Mouse (Mus musculus): ENCODE data around the gene Etfrf1. TPM values are rescaled to one million over a fixed set of nuclear protein-coding genes. Genes with fewer than 3 reads are reported as not detected.

Etfrf1 gene
- total and polyA plus RNA-seq, 2 experiments from 2014 or later = 31.8 to 86.9 TPM

- TF ChIP-seq EP300 (IDR thresholded peaks at IDR 0.05; ENCODE audit: low read depth) (no peak), CTCF (IDR thresholded peaks at IDR 0.05; ENCODE audit: low read depth) (no peak)
- DNase-seq (ENCODE audit: low spot score) (no peak), ATAC-seq (ENCODE audit: insufficient read depth, low read depth) (no peak)
These were observed 35.9 kb downstream of the Etfrf1 start for GRCm38 (mm10) chr6:145246841-145247240.

GRCm38 (mm10) chr6:145247886-145248285 is 37.0 kb downstream of the Etfrf1 start:
- no peak for ATAC-seq (ENCODE audit: insufficient read depth, low read depth)

More at GRCm38 (mm10) chr6:145246841-145247240, 35.9 kb downstream of the Etfrf1 start:
- Histone ChIP-seq H3K4me2 (ENCODE audit: low read depth, low read length) (no peak overlapping the region), H3K36me3 (replicated peaks; ENCODE audit: control insufficient read depth, insufficient read depth, low read length) (peaks cover 16% of the 10 kb centered on the region), H3K4me3 (ENCODE audit: low read depth, low read length) (no peak overlapping the region), H3K4me1 (ENCODE audit: control insufficient read depth, insufficient read depth) (peaks cover 8% of the 10 kb centered on the region; the same call in 1 of the 2 replicates), H3K9ac (replicated peaks; ENCODE audit: low read depth, low read length) (no peak overlapping the region), H3K9me3 (replicated peaks; ENCODE audit: control insufficient read depth, low read length) (no peaks in the 10 kb centered on the region), H3K27ac (ENCODE audit: low read depth) (no peak overlapping the region), H3K27me3 (ENCODE audit: control insufficient read depth, insufficient read depth, low read length) (0 out of 2 replicates have a peak, but pooled peaks cover 3% of the 10 kb centered on the region)
- WGBS = 74% methylated on average over 5 of the region's 5 CpGs

GRCm38 (mm10) chr6:145249291-145250184 is 38.6 kb downstream of the Etfrf1 start:
- DNase-seq (ENCODE audit: low spot score) = no peak
- H3K4me1 ChIP-seq (ENCODE audit: control insufficient read depth, insufficient read depth) = peaks cover 8% of the 10 kb centered on the region; the same call in 1 of the 2 replicates

More at GRCm38 (mm10) chr6:145247886-145248285, 37.0 kb downstream of the Etfrf1 start:
- peak overlapping the region; percentile 31; the same call in 1 of the 2 replicates for H3K4me2 ChIP-seq (ENCODE audit: low read depth, low read length)
- 0 out of 2 replicates have a peak, but pooled peaks cover 3% of the 10 kb centered on the region for H3K27me3 ChIP-seq (ENCODE audit: control insufficient read depth, insufficient read depth, low read length)
- H3K9me3 ChIP-seq (replicated peaks; ENCODE audit: control insufficient read depth, low read length) = no peaks in the 10 kb centered on the region
- no peak for TF ChIP-seq CTCF (IDR thresholded peaks at IDR 0.05; ENCODE audit: low read depth)
- TF ChIP-seq EP300 (IDR thresholded peaks at IDR 0.05; ENCODE audit: low read depth) = no peak
- H3K4me3 ChIP-seq (ENCODE audit: low read depth, low read length) = 0 out of 2 replicates have a peak overlapping the region, but pooled peaks have one; percentile 5
- no peak overlapping the region for H3K27ac ChIP-seq (ENCODE audit: low read depth)
- H3K9ac ChIP-seq (replicated peaks; ENCODE audit: low read depth, low read length) = no peak overlapping the region
- DNase-seq (ENCODE audit: low spot score) = no peak
- H3K4me1 ChIP-seq (ENCODE audit: control insufficient read depth, insufficient read depth) = peaks cover 8% of the 10 kb centered on the region; the same call in 1 of the 2 replicates
- H3K36me3 ChIP-seq (replicated peaks; ENCODE audit: control insufficient read depth, insufficient read depth, low read length) = peaks cover 15% of the 10 kb centered on the region
- 83% methylated on average over 3 of the region's 3 CpGs for WGBS

GRCm38 (mm10) chr6:145250185-145250791 is 39.4 kb downstream of the Etfrf1 start, which contains the start of gene Kras:
Gene Kras (minus strand): TSS chr6:145250239.
- ATAC-seq (ENCODE audit: insufficient read depth, low read depth) (peak; percentile 87), DNase-seq (ENCODE audit: low spot score) (peak; percentile 84)
- Histone ChIP-seq H3K4me1 (ENCODE audit: control insufficient read depth, insufficient read depth) (peaks cover 8% of the 10 kb centered on the region; the same call in 1 of the 2 replicates), H3K9ac (replicated peaks; ENCODE audit: low read depth, low read length) (peak within 1 kb of the TSS; percentile 92), H3K27ac (ENCODE audit: low read depth) (peak within 1 kb of the TSS; percentile 90), H3K27me3 (ENCODE audit: control insufficient read depth, insufficient read depth, low read length) (0 out of 2 replicates have a peak, but pooled peaks cover 6% of the 10 kb centered on the region), H3K4me3 (ENCODE audit: low read depth, low read length) (peak within 1 kb of the TSS; percentile 97), H3K4me2 (ENCODE audit: low read depth, low read length) (peak within 1 kb of the TSS; percentile 85), H3K36me3 (replicated peaks; ENCODE audit: control insufficient read depth, insufficient read depth, low read length) (peaks cover 7% of the 10 kb centered on the region), H3K9me3 (replicated peaks; ENCODE audit: control insufficient read depth, low read length) (no peaks in the 10 kb centered on the region)
- under 1% methylated on average over 48 of the region's 83 CpGs for WGBS
- TF ChIP-seq EP300 (IDR thresholded peaks at IDR 0.05; ENCODE audit: low read depth) (no peak), CTCF (IDR thresholded peaks at IDR 0.05; ENCODE audit: low read depth) (no peak)

More at GRCm38 (mm10) chr6:145249291-145250184, 38.6 kb downstream of the Etfrf1 start:
- peak overlapping the region; percentile 92 for H3K9ac ChIP-seq (replicated peaks; ENCODE audit: low read depth, low read length)
- peak overlapping the region; percentile 97 for H3K4me3 ChIP-seq (ENCODE audit: low read depth, low read length)
- H3K27ac ChIP-seq (ENCODE audit: low read depth) = peak overlapping the region; percentile 90
- under 1% methylated on average over 55 of the region's 124 CpGs for WGBS
- H3K27me3 ChIP-seq (ENCODE audit: control insufficient read depth, insufficient read depth, low read length) = 0 out of 2 replicates have a peak, but pooled peaks cover 6% of the 10 kb centered on the region
- peak; percentile 56 for ATAC-seq (ENCODE audit: insufficient read depth, low read depth)
- H3K36me3 ChIP-seq (replicated peaks; ENCODE audit: control insufficient read depth, insufficient read depth, low read length) = peaks cover 14% of the 10 kb centered on the region
- H3K9me3 ChIP-seq (replicated peaks; ENCODE audit: control insufficient read depth, low read length) = no peaks in the 10 kb centered on the region
- TF ChIP-seq EP300 (IDR thresholded peaks at IDR 0.05; ENCODE audit: low read depth) = no peak
- TF ChIP-seq CTCF (IDR thresholded peaks at IDR 0.05; ENCODE audit: low read depth) = no peak
- peak overlapping the region; percentile 85 for H3K4me2 ChIP-seq (ENCODE audit: low read depth, low read length)

- WGBS = 18% methylated on average over 16 of the region's 16 CpGs
- ATAC-seq (ENCODE audit: insufficient read depth, low read depth) = no peak
- Histone ChIP-seq H3K4me1 (ENCODE audit: control insufficient read depth, insufficient read depth) (peaks cover 8% of the 10 kb centered on the region; the same call in 1 of the 2 replicates), H3K4me2 (ENCODE audit: low read depth, low read length) (peak overlapping the region; percentile 85), H3K4me3 (ENCODE audit: low read depth, low read length) (peak overlapping the region; percentile 97), H3K27me3 (ENCODE audit: control insufficient read depth, insufficient read depth, low read length) (0 out of 2 replicates have a peak, but pooled peaks cover 11% of the 10 kb centered on the region), H3K9me3 (replicated peaks; ENCODE audit: control insufficient read depth, low read length) (no peaks in the 10 kb centered on the region), H3K9ac (replicated peaks; ENCODE audit: low read depth, low read length) (peak overlapping the region; percentile 92), H3K27ac (ENCODE audit: low read depth) (peak overlapping the region; percentile 90), H3K36me3 (replicated peaks; ENCODE audit: control insufficient read depth, insufficient read depth, low read length) (peaks cover 7% of the 10 kb centered on the region)
- no peak for DNase-seq (ENCODE audit: low spot score)
- TF ChIP-seq EP300 (IDR thresholded peaks at IDR 0.05; ENCODE audit: low read depth) (no peak), CTCF (IDR thresholded peaks at IDR 0.05; ENCODE audit: low read depth) (no peak)
These were observed 39.9 kb downstream of the Etfrf1 start for GRCm38 (mm10) chr6:145250820-145251219.

Data from heart, postnatal 0 days (tissue).